Mouse (Mus musculus) ES-Bruce4 (cell line): ENCODE data around the gene Sdf2. TPM values are rescaled to one million over a fixed set of nuclear protein-coding genes. Genes with fewer than 3 reads are reported as not detected.
"Not testable (repeated sequence)": the region's sequence is repeated elsewhere in the genome, so short reads cannot be mapped to it uniquely, and the experiment has no call there.

Source experiments
- H3K27ac ChIP-seq: 2 replicates; pipeline ENCODE4 v1.5.1; 2012; ENCODE audit warnings: low read length, inconsistent platforms; ENCODE audit not compliant: insufficient read depth
- H3K27me3 ChIP-seq: 2 replicates; pipeline ENCODE4 v1.6.1; 2012; ENCODE audit warnings: mild to moderate bottlenecking, low read length, inconsistent platforms; ENCODE audit not compliant: control insufficient read depth, poor library complexity, insufficient read depth, severe bottlenecking
- H3K36me3 ChIP-seq: 2 replicates; pipeline ENCODE4 v1.6.1; 2012; ENCODE audit warnings: inconsistent platforms, mild to moderate bottlenecking, low read length, moderate library complexity; ENCODE audit not compliant: control insufficient read depth, poor library complexity, insufficient read depth, severe bottlenecking
- H3K4me1 ChIP-seq: one replicate; pipeline ENCODE4 v1.8.1; 2011; ENCODE audit warnings: low read length; ENCODE audit not compliant: control insufficient read depth, insufficient read depth
- H3K4me3 ChIP-seq: 2 replicates; pipeline ENCODE4 v1.5.1; 2011; ENCODE audit warnings: low read depth, mild to moderate bottlenecking, low read length
- H3K9ac ChIP-seq: 2 replicates; pipeline ENCODE4 v1.6.1; 2012; ENCODE audit warnings: low read depth, mild to moderate bottlenecking, inconsistent platforms; ENCODE audit not compliant: poor library complexity, severe bottlenecking
- H3K9me3 ChIP-seq: replicated peaks from 2 replicates; pipeline ENCODE4 v1.6.1; 2012; ENCODE audit warnings: mild to moderate bottlenecking, low read length, inconsistent platforms; ENCODE audit not compliant: control insufficient read depth, poor library complexity, insufficient read depth, severe bottlenecking
- CTCF ChIP-seq: IDR thresholded peaks from one replicate; pipeline ENCODE4 v1.8.1; 2011; ENCODE audit warnings: low read depth, low read length
- EP300 ChIP-seq: IDR thresholded peaks from 2 replicates; pipeline ENCODE4 v1.6.1; 2011; ENCODE audit warnings: low read depth, low read length; ENCODE audit not compliant: insufficient read depth
- POLR2A ChIP-seq: IDR thresholded peaks from one replicate; pipeline ENCODE4 v1.8.1; 2011; ENCODE audit warnings: low read length; ENCODE audit not compliant: insufficient read depth
- polyA plus RNA-seq: library from polyadenylated mRNA; stranded (reverse); fragments of >200 nt; gene quantifications from 2 replicates; pipeline ENCODE4 v1.2.4, GENCODE M21; 2011; ENCODE audit warnings: low read depth; ENCODE audit not compliant: missing spikeins, insufficient read depth, insufficient read length

Gene Sdf2
- polyA plus RNA-seq, 1 experiment = 56.6 TPM

DNA sequence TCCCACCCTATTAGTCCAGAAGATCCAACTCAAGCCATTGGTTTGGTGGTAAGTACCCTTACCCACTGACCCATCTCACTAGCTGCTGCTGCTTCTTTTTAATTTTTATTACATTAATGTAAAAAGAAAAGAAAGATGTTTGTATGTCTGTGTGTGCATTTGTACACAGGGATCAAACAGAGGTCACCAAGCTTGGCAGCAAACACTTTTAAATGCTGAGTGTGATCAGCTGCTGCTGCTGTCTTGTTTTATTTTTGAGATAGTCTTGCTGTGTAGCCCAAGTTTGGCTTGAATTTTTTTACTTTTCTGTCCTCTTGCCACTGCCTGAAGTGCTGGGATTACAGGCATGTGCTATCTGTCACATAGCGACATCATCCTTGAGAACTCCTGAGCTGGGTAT lies 30.1 kb downstream of the Sdf2 start:
- Histone ChIP-seq H3K9me3 (no peaks in the 10 kb centered on the region), H3K36me3 (peaks cover 92% of the 10 kb centered on the region), H3K27me3 (no peaks in the 10 kb centered on the region), H3K27ac (no peak overlapping the region), H3K9ac (no peak overlapping the region), H3K4me3 (no peak overlapping the region), H3K4me1 (no peaks in the 10 kb centered on the region)
- TF ChIP-seq POLR2A = no peak

- not testable (repeated sequence) for H3K9ac ChIP-seq, H3K4me3 ChIP-seq, H3K9me3 ChIP-seq, H3K27ac ChIP-seq, H3K4me1 ChIP-seq, H3K27me3 ChIP-seq
- H3K36me3 ChIP-seq = peaks cover 94% of the 10 kb centered on the region
- peak; percentile 26 for TF ChIP-seq CTCF
Measured at GRCm38 (mm10) chr11:78276169-78276568, 30.6 kb downstream of the Sdf2 start.

DNA sequence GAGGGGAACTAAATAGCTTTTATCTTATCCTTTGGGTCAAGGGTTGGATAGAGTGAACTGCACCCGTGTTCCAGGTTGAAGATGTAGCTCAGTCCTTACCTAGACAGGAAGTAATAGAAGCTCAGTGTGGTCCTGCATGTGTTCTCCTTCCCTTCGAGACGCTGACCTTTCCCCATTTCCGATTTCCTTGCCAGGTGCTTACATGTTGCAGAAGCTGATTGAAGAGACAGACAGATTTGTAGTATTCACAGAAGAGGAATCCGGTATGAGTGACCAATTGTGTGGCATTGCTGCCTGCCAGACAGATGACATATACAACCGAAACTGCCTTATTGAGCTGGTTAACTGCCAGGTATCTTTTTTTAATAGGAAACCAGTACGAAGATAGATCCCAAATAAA lies 33.3 kb downstream of the Sdf2 start:
- Histone ChIP-seq H3K4me3 (no peak overlapping the region), H3K27ac (no peak overlapping the region), H3K27me3 (no peaks in the 10 kb centered on the region), H3K36me3 (peaks cover 92% of the 10 kb centered on the region), H3K4me1 (no peaks in the 10 kb centered on the region), H3K9ac (no peak overlapping the region), H3K9me3 (no peaks in the 10 kb centered on the region)
- no peak for TF ChIP-seq EP300

DNA sequence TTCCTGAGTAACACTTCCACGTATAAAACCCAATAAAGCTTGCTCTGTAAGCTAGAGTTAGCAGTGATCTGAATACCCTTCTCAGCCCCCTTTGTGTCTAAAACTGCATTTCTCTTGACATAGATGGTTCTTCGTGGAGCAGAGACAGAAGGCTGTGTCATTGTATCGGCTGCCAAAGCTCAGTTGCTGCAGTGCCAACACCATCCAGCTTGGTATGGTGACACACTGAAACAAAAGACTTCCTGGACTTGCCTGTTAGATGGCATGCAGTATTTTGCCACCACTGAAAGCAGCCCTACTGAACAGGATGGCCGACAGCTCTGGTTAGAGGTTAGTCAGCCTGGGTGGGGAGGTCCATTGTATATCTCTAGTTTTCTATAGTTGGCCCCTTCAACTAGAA lies 34.0 kb downstream of the Sdf2 start:
- Histone ChIP-seq H3K27ac (no peak overlapping the region), H3K9ac (no peak overlapping the region), H3K27me3 (no peaks in the 10 kb centered on the region), H3K9me3 (no peaks in the 10 kb centered on the region), H3K4me3 (no peak overlapping the region), H3K4me1 (no peaks in the 10 kb centered on the region), H3K36me3 (peaks cover 92% of the 10 kb centered on the region)
- no peak for TF ChIP-seq POLR2A
- TF ChIP-seq CTCF = no peak
- no peak for TF ChIP-seq EP300

GRCm38 (mm10) chr11:78289146-78289763 lies 43.7 kb downstream of the Sdf2 start:
- H3K36me3 ChIP-seq = peaks cover 77% of the 10 kb centered on the region
- TF ChIP-seq CTCF = no peak
- no peak for TF ChIP-seq POLR2A
- TF ChIP-seq EP300 = no peak
- no peak overlapping the region for H3K9ac ChIP-seq
- H3K9me3 ChIP-seq = no peaks in the 10 kb centered on the region
- H3K27me3 ChIP-seq = no peaks in the 10 kb centered on the region
- no peak overlapping the region for H3K4me3 ChIP-seq
- H3K27ac ChIP-seq = no peak overlapping the region
- no peaks in the 10 kb centered on the region for H3K4me1 ChIP-seq

DNA sequence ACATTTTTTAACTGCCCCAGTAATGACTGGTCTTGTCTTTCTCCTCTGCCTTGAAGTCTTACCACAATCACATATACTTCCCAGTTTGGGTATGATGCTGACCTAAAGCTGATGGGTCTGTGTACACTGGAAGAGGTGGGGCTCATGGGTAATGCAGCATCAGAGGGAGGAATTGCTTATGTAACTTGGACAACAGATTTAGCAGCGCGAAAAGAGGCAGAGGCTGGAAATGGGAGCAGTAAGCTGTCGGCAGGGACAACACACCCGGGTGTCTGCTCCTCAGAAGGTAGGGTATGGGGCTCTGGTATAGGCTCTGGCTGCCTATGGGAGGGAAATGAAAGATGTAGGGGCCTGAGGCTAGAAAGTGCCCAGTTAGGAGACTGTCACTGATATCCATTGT lies 45.1 kb downstream of the Sdf2 start, which contains the start of gene BC030499:
Gene BC030499 (plus strand): TSS at position 188 of the 400 bp plus-strand sequence.
- no peak for TF ChIP-seq EP300
- TF ChIP-seq POLR2A = no peak
- Histone ChIP-seq H3K9me3 (no peaks in the 10 kb centered on the region), H3K36me3 (peaks cover 63% of the 10 kb centered on the region), H3K4me3 (no peak within 1 kb of the TSS), H3K27me3 (no peaks in the 10 kb centered on the region), H3K27ac (no peak within 1 kb of the TSS), H3K9ac (no peak within 1 kb of the TSS), H3K4me1 (no peaks in the 10 kb centered on the region)
